Mouse (Mus musculus) cerebellum, postnatal 4 days (tissue): ENCODE results near the gene Sfswap.
A peak's percentile ranks its signal among the peaks of the same experiment; 100 is the strongest.
"Not testable (repeated sequence)": the region's sequence is repeated elsewhere in the genome, so short reads cannot be mapped to it uniquely, and the experiment has no call there.

Experiments
- DNase-seq, 2 experiments: peaks; one replicate each; pipeline ENCODE4 v3.0.0; 2022; ENCODE audit warnings: low spot score in 2 of 2, mixed read lengths in 1 of 2

Gene Sfswap

GRCm38 (mm10) chr5:129584583-129585541 lies 83.8 kb downstream of the Sfswap start:
- DNase-seq: peak in 1 of 2 experiments; percentile 34

GRCm38 (mm10) chr5:129586016-129586415 lies 85.0 kb downstream of the Sfswap start:
- peak; percentile 87 to 92 for DNase-seq

- no peak for DNase-seq
These were observed 85.5 kb downstream of the Sfswap start for GRCm38 (mm10) chr5:129586471-129586870.

- DNase-seq: no peak
These were observed 89.9 kb downstream of the Sfswap start for GRCm38 (mm10) chr5:129590915-129591314.

DNA sequence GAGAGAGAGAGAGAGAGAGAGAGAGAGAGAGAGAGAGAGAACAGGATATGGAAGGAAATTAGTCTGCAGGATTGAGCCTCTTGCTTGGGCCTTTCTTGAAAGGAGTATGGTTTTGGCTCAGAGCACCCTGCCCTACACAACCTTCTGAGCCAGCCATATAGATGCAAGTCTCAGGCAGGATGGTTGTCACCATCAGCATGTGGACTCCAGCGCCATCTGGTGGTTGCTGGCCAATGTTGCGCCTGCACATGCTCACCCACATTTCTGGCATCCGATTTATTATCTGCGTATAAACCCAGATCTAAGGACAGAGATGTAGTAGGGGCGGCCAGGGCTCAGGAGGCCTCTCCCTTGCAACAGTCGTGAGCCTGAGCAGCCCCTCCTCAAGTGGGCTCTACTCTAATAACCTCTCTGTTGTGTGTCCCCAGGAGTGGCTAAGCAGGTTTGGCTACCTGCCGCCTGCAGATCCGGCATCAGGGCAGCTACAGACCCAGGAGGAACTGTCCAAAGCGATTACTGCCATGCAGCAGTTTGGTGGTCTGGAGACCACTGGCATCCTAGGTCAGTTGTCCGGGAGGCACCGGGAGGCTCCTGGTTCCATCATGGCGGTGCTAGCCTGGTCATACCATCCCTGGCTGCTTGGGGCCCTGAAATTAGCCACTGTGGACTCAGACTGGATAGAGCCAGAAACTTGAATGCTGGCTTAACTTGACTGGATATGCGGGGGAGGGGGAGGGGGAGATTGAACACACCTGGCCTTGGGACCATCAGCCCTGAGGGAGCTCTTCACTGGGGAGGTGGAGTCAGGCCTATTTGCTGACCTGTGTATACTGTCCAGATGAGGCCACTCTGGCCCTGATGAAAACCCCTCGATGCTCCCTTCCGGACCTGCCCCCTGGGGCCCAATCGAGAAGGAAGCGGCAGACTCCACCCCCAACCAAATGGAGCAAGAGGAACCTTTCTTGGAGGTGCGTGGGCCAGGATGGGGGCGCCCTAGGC lies 93.4 kb downstream of the Sfswap start:
- DNase-seq: peak; percentile 90 to 93

- no peak for DNase-seq
These were observed 101.1 kb downstream of the Sfswap start for GRCm38 (mm10) chr5:129602071-129602487.

- DNase-seq: no peak
These were observed 106.5 kb downstream of the Sfswap start for GRCm38 (mm10) chr5:129607476-129607875.

DNA sequence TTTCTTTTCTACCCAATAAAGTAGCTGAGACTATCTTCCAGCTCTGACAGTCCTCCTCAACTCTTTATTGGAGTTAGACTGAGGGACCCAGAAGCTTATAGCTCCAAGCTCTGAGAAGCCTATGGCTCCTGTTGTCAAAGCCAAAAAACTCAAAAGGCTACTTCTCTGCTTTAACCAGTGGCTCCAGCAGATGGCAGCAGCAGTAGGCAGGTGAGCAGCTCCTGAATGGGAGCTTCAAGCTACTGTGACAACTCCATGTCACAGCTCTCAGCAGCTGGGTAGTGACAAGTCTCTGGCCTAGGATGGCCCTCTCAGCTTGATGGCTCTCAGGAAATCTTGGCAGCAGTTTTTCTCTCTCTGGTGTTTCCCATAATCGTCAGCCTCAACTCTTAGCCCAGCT lies 110.0 kb downstream of the Sfswap start:
- DNase-seq: peak; percentile 50 to 75

DNA sequence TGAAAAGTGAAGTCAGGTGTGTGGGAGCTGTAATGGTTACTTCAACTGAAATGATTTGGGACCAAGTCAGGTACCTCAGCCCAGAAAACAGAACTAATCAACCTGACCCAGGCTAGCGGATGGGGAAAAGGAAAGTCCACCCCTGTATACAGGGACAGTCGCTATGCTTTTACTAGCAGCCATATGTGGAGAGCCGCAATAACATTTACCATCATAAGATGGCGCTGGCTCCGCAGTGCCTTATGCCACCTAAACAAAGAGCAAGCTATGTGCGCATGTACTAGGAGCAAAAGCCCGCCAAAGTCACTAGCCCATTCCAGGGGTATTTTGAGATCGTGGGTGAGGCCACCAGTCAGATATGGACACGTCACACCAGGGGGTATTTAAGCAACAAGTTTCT lies 119.6 kb downstream of the Sfswap start:
- not testable (repeated sequence) for DNase-seq
